Mouse (Mus musculus) heart, embryonic 13.5 days (tissue): Measurements from ENCODE around the gene Zfp91. TPM values are rescaled to one million over a fixed set of nuclear protein-coding genes. Genes with fewer than 3 reads are reported as not detected.
"Not testable (repeated sequence)": the region's sequence is repeated elsewhere in the genome, so short reads cannot be mapped to it uniquely, and the experiment has no call there.

Experiments
- ATAC-seq: fragments of 200-750 bp; cut with Nextera tagmentation; 2 replicates; pipeline ENCODE4 v1.8.0; 2017; ENCODE audit warnings: moderate TSS enrichment; ENCODE audit not compliant: insufficient number of reproducible peaks, low FRiP score, low TSS enrichment; ENCODE audit errors: extremely low read depth
- H3K27ac ChIP-seq: fragments of 300-500 bp; sonication (generic); replicated peaks from 2 replicates; pipeline ENCODE4 v1.5.1; 2015; ENCODE audit warnings: moderate library complexity, mild to moderate bottlenecking, inconsistent platforms
- H3K27me3 ChIP-seq: fragments of 300-500 bp; sonication (generic); replicated peaks from 2 replicates; pipeline ENCODE4 v1.6.1; 2015; ENCODE audit warnings: mild to moderate bottlenecking, inconsistent platforms
- H3K36me3 ChIP-seq: fragments of 300-500 bp; sonication (generic); 2 replicates; pipeline ENCODE4 v1.6.1; 2015; ENCODE audit warnings: mild to moderate bottlenecking, inconsistent platforms
- H3K4me1 ChIP-seq: fragments of 300-500 bp; sonication (generic); 2 replicates; pipeline ENCODE4 v1.6.1; 2015; ENCODE audit warnings: inconsistent platforms
- H3K4me2 ChIP-seq: fragments of 300-500 bp; sonication (generic); 2 replicates; pipeline ENCODE4 v1.6.1; 2015; ENCODE audit warnings: inconsistent platforms, mild to moderate bottlenecking, moderate library complexity
- H3K4me3 ChIP-seq: fragments of 300-500 bp; sonication (generic); 2 replicates; pipeline ENCODE4 v1.5.1; 2015; ENCODE audit warnings: moderate library complexity, mild to moderate bottlenecking, inconsistent platforms
- H3K9ac ChIP-seq: fragments of 300-500 bp; sonication (generic); 2 replicates; pipeline ENCODE4 v1.6.1; 2015; ENCODE audit warnings: inconsistent platforms, mild to moderate bottlenecking, moderate library complexity
- H3K9me3 ChIP-seq: fragments of 300-500 bp; sonication (generic); 2 replicates; pipeline ENCODE4 v1.6.1; 2016; ENCODE audit warnings: inconsistent platforms
- WGBS: fragments of 180-500 bp; shearing (Covaris S2); methylation state at CpG from one replicate; pipeline ENCODE4 v1.1.7; 2015; ENCODE audit warnings: mixed read lengths; 5-methylcytosine and 5-hydroxymethylcytosine counted together
- polyA plus RNA-seq: library from polyadenylated mRNA; unstranded; fragments of >200 nt; fragmentation: Nextera tagmentation; extraction: Ambion mirVana; gene quantifications from 2 replicates; pipeline ENCODE4 v1.2.1, GENCODE M21; 2015

Gene Zfp91
- polyA plus RNA-seq, 1 experiment from 2014 or later = 10.0 TPM

- no peak overlapping the region for H3K4me3 ChIP-seq
- H3K36me3 ChIP-seq = no peaks in the 10 kb centered on the region
- H3K4me1 ChIP-seq = no peaks in the 10 kb centered on the region
- H3K9me3 ChIP-seq = no peaks in the 10 kb centered on the region
- no peak for ATAC-seq
- no peak overlapping the region for H3K27ac ChIP-seq
- H3K4me2 ChIP-seq = no peak overlapping the region
- no peak overlapping the region for H3K9ac ChIP-seq
- 68% methylated on average over 1 of the region's 1 CpGs for WGBS
- no peaks in the 10 kb centered on the region for H3K27me3 ChIP-seq
Measured at GRCm38 (mm10) chr19:12731036-12731435, 64.9 kb downstream of the Zfp91 start.

GRCm38 (mm10) chr19:12725851-12726250, 70.1 kb downstream of the Zfp91 start:
- no peak overlapping the region for H3K4me3 ChIP-seq

GRCm38 (mm10) chr19:12722308-12722707, 73.6 kb downstream of the Zfp91 start:
- 62% methylated on average over 2 of the region's 3 CpGs for WGBS
- H3K27me3 ChIP-seq = no peaks in the 10 kb centered on the region

More at GRCm38 (mm10) chr19:12725851-12726250, 70.1 kb downstream of the Zfp91 start:
- no peaks in the 10 kb centered on the region for H3K27me3 ChIP-seq
- no peaks in the 10 kb centered on the region for H3K36me3 ChIP-seq
- WGBS = 56% methylated on average over 1 of the region's 1 CpGs
- no peak overlapping the region for H3K4me2 ChIP-seq
- H3K27ac ChIP-seq = no peak overlapping the region
- no peaks in the 10 kb centered on the region for H3K4me1 ChIP-seq
- H3K9me3 ChIP-seq = no peaks in the 10 kb centered on the region
- H3K9ac ChIP-seq = no peak overlapping the region
- no peak for ATAC-seq

GRCm38 (mm10) chr19:12721596-12721995, 74.3 kb downstream of the Zfp91 start:
- 83% methylated on average over 7 of the region's 7 CpGs for WGBS
- H3K4me1 ChIP-seq, H3K9me3 ChIP-seq, H3K9ac ChIP-seq, H3K36me3 ChIP-seq, H3K4me3 ChIP-seq, H3K27me3 ChIP-seq, ATAC-seq, H3K27ac ChIP-seq, H3K4me2 ChIP-seq: not testable (repeated sequence)

More at GRCm38 (mm10) chr19:12722308-12722707, 73.6 kb downstream of the Zfp91 start:
- no peak overlapping the region for H3K4me3 ChIP-seq
- no peaks in the 10 kb centered on the region for H3K36me3 ChIP-seq
- no peak overlapping the region for H3K9ac ChIP-seq
- H3K9me3 ChIP-seq = no peaks in the 10 kb centered on the region
- no peak overlapping the region for H3K27ac ChIP-seq
- H3K4me1 ChIP-seq = no peaks in the 10 kb centered on the region
- no peak overlapping the region for H3K4me2 ChIP-seq
- ATAC-seq = no peak

- H3K36me3 ChIP-seq, H3K4me1 ChIP-seq, H3K9me3 ChIP-seq, H3K27me3 ChIP-seq, H3K4me2 ChIP-seq, H3K4me3 ChIP-seq, H3K27ac ChIP-seq, ATAC-seq, H3K9ac ChIP-seq: not testable (repeated sequence)
- WGBS = 70% methylated on average over 5 of the region's 5 CpGs
Measured at GRCm38 (mm10) chr19:12720919-12721318, 75.0 kb downstream of the Zfp91 start.

- WGBS = 45% methylated on average over 2 of the region's 2 CpGs
- H3K9me3 ChIP-seq = no peaks in the 10 kb centered on the region
Measured at GRCm38 (mm10) chr19:12720463-12720862, 75.5 kb downstream of the Zfp91 start.

GRCm38 (mm10) chr19:12719189-12719588, 76.7 kb downstream of the Zfp91 start:
- Histone ChIP-seq H3K4me1 (no peaks in the 10 kb centered on the region), H3K4me3 (no peak overlapping the region), H3K9me3 (no peaks in the 10 kb centered on the region), H3K9ac (no peak overlapping the region), H3K36me3 (no peaks in the 10 kb centered on the region), H3K4me2 (no peak overlapping the region), H3K27ac (no peak overlapping the region), H3K27me3 (no peaks in the 10 kb centered on the region)
- no peak for ATAC-seq
- WGBS = 69% methylated on average over 6 of the region's 6 CpGs

More at GRCm38 (mm10) chr19:12720463-12720862, 75.5 kb downstream of the Zfp91 start:
- Histone ChIP-seq H3K27ac (no peak overlapping the region), H3K36me3 (no peaks in the 10 kb centered on the region), H3K9ac (no peak overlapping the region), H3K27me3 (no peaks in the 10 kb centered on the region), H3K4me3 (no peak overlapping the region), H3K4me2 (no peak overlapping the region), H3K4me1 (no peaks in the 10 kb centered on the region)
- ATAC-seq = no peak

Other genes with a start within 250 kb of the Zfp91 start
- gene Gm4952, start 196.2 kb downstream of the Zfp91 start, polyA plus RNA-seq = 0.10 and 0.12 TPM in 2 replicates
- gene Glyat, start 162.8 kb downstream of the Zfp91 start, polyA plus RNA-seq = 0.05 TPM in 1 of 2 replicates, not detected in the other
- not detected in 2 replicates for gene Olfr1442, start 125.7 kb downstream of the Zfp91 start, polyA plus RNA-seq
- not detected in 2 replicates for gene Olfr1443, start 118.0 kb downstream of the Zfp91 start, polyA plus RNA-seq
- gene Keg1, start 100.3 kb downstream of the Zfp91 start, polyA plus RNA-seq = not detected in 2 replicates
- gene Cntf, start 30.5 kb downstream of the Zfp91 start, polyA plus RNA-seq = 0.78 and 0.82 TPM in 2 replicates
- gene Lpxn, start 67 bp upstream of the Zfp91 start, polyA plus RNA-seq = 1.2 TPM in 2 replicates
- gene Gm5244, start 50.6 kb upstream of the Zfp91 start, polyA plus RNA-seq = not detected in 2 replicates
- not detected in 2 replicates for gene Olfr1444, start 61.2 kb upstream of the Zfp91 start, polyA plus RNA-seq
- gene Olfr1445, start 87.7 kb upstream of the Zfp91 start, polyA plus RNA-seq = not detected in 2 replicates
- gene Olfr1446, start 97.4 kb upstream of the Zfp91 start, polyA plus RNA-seq = not detected in 2 replicates
- gene Olfr1447, start 107.6 kb upstream of the Zfp91 start, polyA plus RNA-seq = not detected in 2 replicates
- gene Olfr1448, start 128.3 kb upstream of the Zfp91 start, polyA plus RNA-seq = not detected in 2 replicates
- gene Olfr1449, start 134.7 kb upstream of the Zfp91 start, polyA plus RNA-seq = not detected in 2 replicates
- gene Olfr1450, start 154.1 kb upstream of the Zfp91 start, polyA plus RNA-seq = not detected in 2 replicates
- not detected in 2 replicates for gene Olfr1451, start 198.9 kb upstream of the Zfp91 start, polyA plus RNA-seq
- not detected in 2 replicates for gene Olfr1453, start 232.2 kb upstream of the Zfp91 start, polyA plus RNA-seq